Mouse (Mus musculus): ENCODE measurements around the gene Ankrd13d.
"Not testable (repeated sequence)": the region's sequence is repeated elsewhere in the genome, so short reads cannot be mapped to it uniquely, and the experiment has no call there.

Gene Ankrd13d

DNA sequence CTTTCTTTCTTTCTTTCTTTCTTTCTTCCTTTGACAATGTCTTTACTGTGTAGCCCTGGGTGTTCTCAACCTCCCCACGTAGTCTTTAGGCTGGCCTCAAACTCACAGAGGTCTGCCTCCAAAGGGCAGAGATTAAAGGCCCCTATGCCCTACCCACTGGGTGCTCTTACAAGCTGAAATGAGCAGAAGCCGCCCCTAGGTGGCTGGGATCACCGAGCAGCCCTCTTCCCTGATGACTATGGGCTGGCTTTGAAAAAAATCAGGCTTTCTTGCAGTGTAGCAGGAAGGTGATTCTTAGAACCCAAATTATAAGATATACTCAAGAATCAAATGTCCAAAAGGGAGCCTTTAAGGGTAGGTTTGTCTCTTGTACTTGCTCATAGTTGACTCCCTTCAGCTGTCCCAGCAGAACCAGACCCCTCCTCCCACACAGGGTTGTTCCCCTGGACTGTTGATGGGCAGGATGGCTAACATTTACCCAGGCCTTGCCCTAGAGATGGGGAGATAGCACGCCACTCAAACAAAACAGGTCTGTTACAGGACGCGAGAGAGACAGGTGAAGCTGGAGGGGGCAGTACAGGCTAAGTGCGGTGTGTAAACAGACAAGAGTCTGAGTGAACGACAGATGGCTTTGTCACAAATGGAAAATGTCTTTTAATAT is 21.8 kb downstream of the Ankrd13d start:
- no peak for DNase-seq

DNA sequence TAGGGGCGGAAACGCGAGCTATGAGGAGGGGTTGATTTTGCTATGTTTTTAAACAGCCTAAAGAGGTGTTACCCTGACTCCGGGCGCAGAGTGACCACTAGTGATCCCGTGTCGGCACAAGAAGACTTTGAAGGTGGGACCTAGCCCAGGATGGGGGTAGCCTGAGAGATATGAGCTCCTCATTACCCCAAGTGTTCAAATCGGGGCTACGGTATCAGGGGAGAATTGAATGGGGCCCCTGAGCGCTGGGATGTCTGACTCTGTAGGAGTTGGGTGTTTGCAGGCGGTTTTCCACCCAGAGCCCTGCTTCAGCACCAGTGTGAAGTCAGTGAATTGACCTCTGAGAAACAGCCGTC is 25.1 kb downstream of the Ankrd13d start:
- no peak for DNase-seq

DNA sequence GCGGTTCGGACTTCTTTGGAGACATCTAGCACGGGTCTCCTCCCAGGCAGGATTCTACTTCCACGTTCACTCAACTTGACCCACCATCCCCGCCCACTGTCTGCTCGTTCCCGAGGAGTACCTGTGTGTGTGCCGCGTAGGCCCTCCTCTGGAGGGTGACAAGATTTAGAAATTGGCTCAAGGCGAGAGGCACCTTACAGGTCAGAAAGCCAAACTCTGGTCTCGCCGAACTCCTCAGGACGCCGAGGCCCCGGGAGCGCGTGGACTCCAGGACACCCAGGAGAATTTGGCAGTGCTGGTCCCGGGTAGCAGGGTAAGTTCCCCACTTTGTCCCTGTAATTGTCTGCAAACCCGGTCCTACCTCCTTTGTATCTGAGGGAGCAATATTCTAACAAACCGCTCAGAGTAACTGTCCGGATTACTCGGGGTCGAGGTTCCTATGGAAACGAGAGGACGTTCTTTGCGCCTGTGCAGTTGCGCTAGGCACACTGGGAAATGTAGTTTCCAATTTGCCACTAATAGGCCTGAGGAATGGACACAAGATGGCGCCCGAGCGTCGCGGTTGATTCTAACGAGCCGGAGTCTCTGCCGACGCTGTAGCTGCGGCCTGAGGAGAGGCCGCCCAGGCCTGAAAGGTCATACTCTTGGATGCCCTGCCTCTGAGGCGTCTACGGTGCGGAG is 25.6 kb downstream of the Ankrd13d start:
- DNase-seq, result peak; percentile 91 to 95

DNA sequence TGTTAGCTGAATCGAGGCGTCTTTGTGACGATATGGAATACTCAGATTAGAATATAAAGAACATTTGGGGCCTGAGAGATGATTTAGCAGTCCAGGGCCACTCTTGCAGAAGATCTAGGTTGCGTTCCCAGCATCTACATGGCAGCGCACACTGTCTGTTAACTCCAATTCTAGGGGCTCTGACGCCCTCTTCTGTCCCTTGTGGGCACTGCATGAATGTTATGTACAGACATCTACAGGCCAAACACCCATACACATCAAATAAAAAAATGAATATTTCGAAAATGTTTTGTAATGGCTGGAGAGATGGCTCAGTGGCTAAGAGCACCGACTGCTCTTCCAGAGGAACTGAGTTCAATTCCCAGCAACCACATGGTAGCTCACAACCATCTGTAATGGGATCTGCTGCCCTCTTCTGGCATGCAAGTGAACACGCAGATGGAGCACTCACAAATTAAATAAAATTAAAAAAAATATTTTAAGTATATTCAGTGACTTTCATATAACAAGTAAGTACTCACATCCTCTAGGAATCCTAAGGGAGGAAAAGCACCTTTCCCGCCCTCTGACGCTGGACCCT is 27.3 kb downstream of the Ankrd13d start:
- DNase-seq, result no peak

DNA sequence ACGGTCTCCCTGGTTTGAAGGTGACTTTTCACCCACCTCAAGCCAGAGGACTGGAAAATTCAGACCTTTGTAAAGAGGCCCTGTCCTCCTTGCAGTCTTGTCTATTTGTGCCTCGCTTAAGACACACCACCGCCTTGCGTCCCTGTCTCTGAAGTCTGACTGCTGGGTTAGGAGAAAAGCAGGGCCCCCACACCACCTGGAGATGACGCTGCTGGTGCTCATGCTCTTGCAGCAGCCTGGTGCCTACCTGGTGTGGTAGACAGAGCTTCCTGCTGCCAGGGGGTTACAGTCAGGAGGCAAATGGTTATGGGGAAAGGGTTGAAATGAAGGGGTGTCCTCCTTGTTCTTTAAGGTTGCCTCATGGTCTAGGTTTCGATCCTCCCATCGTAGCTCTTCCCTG is 28.7 kb downstream of the Ankrd13d start:
- no peak for DNase-seq

DNA sequence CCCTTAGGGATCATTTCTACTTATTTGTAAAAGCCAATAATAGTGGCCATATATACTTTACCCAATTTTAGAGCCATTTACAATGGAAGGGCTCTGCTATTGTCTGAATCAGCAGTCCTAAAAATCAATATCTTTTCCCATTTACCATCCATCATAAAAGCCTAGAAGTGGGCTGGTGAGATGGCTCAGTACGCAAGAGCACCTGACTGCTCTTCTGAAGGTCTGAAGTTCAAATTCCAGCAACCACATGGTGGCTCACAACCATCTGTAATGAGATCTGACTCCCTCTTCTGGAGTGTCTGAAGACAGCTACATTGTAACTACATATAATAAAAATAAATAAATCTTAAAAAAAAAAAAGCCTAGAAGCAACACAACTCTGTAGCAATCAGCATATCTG is 34.3 kb downstream of the Ankrd13d start:
- not testable (repeated sequence) for DNase-seq

DNA sequence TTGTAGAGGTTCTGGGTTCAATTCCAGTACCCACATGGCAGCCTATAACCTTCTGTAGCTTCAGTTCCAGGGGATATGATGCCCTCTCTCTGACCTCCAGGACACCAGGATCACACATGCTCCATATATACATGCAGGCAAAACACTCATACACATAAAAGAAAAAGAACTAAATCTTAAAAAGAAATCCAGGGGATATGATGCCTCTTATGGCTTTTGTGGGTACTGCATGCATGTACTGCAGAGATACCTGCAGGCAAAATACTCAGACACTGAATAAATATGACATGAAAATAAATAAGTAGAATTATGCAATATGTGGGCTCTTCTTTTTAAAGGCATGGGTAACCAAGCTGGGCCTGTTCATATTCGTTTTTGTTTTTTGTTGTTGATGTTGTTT is 35.9 kb downstream of the Ankrd13d start:
- DNase-seq, result no peak

DNA sequence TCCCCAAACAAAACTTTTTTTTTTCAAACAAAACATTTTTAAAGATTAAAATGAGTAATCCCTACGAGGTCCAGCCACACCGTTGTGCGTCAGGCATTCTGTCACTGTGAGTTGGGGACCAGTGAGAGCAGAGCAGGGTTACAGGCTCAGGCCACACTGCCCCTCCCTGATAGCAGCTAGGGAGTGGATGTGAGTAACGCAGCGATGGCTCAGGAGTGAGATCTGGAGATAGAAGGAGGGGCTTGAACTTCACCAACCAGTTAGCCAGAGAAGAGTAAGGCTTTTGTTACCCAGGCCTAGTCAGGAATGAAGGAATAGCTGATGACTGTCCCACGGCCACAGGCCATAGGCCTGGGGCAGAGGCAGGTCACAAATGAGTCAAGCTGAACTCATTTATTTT is 38.2 kb downstream of the Ankrd13d start:
- DNase-seq, result no peak

DNA sequence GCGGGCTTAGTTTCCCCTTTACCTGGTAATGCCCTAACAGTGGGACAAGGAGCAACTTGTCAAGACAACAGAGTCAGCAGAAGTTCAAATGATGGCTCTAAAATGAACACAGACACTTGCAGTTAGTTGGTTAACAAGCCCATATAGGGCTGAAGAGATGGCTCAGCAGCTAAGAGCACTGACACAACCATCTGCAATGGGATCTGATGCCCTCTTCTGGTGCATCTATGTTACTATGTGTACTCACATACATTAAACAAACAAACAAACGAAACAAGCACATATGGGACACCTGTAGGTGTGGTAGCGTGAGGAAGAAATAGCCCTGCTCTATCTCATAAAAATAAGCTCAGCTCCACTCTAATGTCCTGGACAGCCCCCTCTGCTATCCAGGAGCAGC is 40.5 kb downstream of the Ankrd13d start:
- DNase-seq, result no peak

DNA sequence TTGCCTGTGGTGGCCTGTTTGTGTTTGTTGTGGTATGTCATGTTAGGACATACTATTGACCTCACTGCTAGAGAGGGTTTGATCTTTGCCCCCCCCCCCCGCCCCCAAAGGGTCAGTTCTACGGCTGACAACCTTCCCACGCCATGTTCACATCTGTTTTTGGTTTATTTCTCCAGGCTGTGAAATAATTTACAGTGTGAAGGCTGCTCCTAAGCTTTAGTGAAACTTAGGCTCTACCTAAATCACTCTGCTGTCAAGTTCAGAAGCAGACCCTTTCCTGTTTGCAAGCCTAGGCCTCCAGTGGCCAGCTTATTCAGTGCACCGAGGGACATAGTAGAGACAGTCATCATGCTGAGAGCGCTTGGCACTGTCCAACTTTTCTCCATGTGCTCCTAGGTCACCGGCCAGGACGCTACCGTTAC is 42.7 kb downstream of the Ankrd13d start:
- no peak for DNase-seq

DNA sequence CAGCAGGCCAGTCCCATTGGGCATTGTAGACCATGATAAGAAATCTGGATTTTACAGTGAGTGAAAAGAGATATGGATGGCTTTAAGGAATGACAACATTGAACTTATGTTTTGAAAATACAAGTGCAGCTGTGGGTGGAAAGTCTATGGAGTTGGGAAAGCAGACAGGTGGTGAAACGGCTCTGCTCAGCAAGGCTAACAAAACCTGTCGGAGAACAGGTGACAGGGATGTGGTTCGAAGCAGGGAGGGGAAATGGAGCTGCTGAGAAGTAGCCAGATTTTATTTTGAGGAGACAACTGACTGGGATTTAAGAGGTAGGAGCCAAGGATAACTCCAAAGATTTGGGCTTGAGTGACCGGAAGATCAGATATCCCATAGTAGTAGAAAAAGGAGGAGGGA is 48.4 kb downstream of the Ankrd13d start:
- no peak for DNase-seq

DNA sequence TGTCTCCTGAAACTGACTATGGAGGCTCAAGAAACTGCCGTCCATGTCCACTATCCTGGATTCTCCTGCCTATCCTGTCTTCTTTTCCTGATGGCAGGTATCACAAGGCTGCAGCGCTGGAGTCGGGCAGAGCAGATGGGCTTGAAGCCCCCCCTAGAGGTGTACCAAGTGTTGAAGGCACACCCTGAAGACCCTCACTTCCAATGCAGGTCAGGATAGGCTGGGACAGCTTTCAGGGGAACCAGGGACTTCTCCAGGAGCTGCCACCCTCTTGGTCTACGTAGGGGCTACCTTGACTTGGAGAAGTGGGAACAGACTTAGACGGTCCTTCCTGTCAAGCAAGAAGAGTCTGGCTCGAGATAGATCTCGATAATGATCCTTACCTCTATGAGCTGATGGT is 50.3 kb downstream of the Ankrd13d start:
- DNase-seq, result no peak

DNA sequence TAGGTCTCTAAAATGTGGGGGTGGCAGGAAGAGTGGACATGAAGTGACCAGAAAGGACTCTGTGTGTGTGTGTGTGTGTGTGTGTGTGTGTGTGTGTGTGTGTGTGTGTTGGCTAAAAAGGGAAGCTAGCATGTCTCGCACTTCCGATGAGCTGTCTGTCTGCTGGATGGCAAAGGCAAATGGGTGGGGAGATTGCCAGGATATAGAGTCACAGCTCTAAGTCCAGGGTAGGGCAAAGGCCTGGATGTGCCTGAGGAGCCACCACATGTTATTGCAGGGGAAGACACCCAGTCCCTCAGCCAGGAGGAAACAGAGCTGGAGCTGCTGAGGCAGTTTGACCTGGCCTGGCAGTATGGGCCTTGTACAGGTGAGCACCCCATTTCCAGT is 50.8 kb downstream of the Ankrd13d start:
- no peak for DNase-seq

DNA sequence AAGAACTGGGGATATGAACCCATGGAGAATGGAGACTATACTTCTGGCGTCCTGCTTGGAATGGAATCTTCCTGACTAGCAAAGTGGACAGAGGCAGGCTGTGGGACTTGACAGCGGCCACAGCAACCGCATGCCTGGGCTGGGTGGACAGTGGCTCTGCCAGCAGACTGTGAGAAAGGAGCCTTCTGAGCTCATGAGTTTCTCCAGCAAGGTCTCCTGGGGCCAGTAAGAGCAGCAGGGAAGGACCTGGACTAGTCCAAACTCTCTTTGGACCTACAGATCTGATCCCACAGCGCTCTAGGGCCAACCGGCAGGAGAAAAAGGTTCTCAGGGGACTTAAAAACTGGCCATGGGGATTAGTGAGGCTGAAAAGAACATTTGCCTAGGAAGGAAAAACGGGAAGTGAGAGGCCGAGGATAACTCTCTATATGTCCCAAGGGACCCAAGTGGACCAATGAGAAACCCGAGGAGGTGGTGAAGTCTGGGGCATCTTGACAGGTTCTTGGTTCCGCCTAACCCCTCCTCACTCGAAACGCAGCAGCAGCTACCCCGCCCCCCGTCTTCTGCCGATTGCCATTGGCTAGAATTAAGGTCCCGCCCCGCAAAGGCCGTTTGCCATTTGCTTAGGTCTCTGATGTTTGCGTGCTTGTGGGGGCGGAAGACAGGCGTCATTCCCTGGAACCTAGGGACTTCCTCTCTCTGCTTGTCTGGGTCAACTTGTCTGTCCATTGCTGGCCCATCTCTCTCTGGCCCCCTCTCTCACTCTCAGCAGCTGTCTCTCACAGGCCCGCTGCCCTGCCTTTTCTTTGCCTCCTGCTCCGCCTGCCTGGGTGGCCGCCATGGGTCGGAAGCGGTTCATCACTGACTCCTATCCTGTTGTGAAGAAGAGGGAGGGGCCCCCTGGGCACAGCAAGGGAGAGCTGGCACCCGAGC is 51.4 kb downstream of the Ankrd13d start, which contains the start of gene Pold4:
TSS of gene Pold4 (plus strand) at position 647 of the 933 bp plus-strand sequence.
- DNase-seq, result peak; percentile 98

DNA sequence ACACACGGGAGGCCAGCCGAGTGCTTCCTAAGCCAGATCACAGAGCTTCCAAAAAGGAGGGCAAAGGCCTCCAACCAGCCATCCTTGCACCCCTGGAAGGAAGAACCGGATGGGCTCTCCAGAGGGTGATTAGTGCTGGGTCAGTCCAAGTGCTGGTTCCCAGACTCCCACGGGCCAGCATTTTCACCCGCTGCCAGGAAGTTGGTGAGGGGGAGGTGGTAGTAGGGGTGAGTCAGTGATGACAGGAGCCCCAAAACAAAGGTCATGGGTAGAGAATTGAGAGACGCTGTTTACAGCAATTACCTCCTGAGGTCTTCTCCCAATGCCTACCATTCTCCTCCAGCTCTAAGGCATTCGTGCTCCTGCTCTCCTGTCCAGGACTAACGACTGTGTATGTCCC is 52.5 kb downstream of the Ankrd13d start:
- DNase-seq, result no peak

DNA sequence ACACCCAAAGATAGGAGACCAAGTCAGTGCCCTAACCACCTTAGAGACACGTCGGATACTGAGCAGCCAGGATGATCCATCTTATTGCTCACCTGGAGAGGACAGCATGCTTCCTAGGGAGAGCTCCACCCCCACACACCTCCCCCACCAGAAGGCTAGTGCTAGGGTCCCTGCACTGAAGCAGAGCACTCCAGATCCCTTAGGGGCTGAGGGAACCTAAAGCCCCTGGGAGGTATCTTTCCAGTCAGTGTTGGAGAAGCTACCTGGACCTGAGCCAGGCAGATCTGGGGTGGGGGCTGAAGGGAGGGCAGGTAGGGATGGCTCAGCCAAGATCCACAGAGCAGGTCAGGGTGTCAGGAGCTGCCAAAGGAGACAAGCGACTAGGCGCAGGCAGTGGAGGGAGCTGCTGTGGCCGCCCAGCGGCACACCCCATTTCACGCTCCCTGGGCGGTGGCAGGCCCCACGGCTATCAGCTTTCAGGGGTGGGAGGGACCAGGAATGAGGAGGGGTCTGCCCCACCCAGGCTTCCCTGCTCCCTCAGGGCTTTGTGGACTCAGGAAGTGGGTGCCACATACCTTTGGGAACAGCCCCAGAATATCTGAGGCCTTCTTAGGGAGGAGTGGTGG is 53.4 kb downstream of the Ankrd13d start:
- no peak for DNase-seq

DNA sequence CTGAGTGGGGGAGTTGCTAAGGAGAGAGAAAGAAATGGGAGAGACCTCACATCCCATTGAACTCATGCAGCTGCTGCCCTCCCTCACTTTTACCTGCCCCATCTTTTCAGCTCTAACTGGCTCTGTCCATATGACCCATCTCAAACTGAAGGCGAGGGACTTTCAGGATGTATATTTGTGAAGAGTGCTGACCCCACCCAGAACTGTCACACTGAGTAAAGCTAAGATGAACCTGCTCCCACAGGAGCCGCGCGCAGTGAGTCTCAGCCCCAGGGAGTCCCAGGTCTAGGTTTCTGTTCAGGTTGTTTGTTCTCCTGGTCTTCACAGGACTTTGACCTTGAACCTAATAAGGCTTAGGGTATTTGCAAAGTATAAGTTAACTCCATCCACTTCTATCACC is 54.0 kb downstream of the Ankrd13d start:
- no peak for DNase-seq

DNA sequence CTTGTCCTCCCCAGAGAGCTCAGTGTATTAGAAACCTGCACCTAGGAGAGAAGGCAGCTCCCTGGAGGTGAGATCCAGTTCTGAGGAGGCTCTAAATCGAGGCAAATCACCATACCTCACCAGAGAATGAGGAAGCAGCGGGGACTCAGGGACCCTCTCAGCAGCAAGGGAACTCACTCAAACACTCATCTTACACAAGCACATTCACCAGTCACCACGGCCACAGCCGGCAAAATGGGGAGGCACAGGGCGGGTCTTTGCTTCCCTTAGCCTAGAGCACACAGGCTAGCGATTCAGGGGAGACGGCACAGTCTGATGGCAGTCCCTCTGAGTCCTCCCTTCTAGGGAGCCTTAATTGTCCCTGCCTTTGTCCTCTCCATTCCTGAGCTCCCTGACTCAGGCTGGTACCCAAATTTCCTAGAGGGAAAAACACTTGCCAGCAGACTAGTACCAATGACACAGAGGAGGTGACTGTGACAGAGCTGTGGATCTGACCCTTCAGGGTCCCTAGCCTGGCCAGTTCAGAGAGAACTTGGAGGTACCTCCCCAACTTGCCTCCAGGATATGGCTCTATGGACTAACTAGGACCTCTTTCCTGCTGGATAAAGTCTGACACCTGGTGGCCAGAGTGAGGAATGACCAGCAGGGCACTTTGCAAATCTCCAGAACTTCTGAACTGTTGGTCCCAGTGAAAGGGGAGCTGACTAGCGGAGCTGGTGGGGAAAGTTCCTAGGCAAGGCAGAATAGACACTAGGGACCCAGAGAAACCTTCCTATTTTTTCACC is 54.9 kb downstream of the Ankrd13d start:
- DNase-seq, result peak; percentile 70 to 88

DNA sequence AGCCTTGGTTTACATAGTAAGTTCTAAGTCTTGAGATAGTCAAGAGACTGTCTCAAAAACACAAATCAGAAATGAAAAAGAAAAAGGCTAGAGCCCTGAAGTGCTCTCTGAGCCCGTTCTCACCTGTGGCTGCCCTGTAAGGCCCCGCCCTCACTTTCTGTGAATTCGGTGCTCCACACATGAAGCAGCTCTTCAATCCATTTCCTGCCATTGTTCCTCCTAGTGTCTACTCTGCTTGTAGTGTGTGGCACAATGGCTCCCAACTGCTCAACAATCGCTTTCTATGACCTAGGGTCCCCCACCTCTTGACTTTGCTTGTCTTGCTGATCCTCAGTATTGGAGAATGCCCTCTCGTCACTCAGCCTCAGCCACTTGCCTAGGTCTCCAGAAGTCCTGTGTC is 55.5 kb downstream of the Ankrd13d start:
- no peak for DNase-seq

DNA sequence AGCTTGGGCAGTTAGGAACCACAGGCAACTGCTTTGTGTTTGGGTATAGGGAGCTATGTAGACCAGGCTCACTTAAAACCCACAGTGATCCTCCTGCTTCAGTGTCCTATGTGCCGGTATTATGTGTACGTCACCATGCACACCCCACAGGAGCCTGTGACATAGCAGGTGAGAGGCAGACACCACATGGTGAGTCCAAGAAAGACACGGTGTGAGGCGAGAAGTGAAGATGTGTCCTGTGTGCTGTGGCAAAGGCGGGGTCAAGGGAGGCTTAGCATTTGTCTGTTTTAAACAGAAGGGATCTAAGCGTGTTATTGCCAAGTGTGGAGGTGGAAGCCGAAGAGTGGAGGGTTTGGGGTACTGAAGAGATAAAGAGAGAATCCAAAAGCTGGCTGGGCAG is 56.2 kb downstream of the Ankrd13d start:
- DNase-seq, result no peak

DNA sequence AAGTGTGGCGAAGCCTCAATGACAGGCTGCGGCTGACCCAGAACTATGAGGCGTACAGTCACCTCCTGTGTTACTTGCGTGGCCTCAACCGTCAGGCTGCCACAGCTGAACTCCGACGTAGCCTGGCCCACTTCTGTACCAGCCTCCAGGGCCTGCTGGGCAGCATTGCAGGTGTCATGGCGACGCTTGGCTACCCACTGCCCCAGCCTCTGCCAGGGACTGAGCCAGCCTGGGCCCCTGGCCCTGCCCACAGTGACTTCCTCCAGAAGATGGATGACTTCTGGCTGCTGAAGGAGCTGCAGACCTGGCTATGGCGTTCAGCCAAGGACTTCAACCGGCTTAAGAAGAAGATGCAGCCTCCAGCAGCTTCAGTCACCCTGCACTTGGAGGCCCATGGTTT is 60.8 kb downstream of the Ankrd13d start:
- peak; percentile 52 to 75 for DNase-seq
